Mouse (Mus musculus): ENCODE measurements around the gene Pds5a.

The Pds5a gene

DNA sequence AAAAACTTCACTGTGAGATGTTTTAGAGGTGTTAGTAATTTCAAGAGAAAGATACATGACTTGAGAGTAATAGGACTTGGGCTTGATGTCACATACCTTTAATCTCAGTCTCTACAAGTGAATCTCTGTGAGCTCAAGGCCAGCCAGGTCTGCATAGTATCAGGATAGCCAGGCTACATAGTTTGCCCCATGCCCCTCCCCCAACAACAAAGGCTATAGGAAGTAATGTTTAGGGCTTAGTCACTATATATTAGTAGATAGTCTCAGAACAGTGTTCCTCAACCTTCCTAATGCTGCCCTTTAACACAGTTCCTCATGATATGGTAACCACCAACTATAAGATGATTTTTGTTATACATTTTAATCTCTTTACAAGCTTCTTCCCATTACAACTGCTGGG is 141.0 kb downstream of the Pds5a start:
- no peak for DNase-seq

Data from heart, adult 11 months (tissue).